Mouse (Mus musculus): Measurements from ENCODE around the gene Unc13d. TPM values are rescaled to one million over a fixed set of nuclear protein-coding genes. Genes with fewer than 3 reads are reported as not detected.
"Not testable (repeated sequence)": the region's sequence is repeated elsewhere in the genome, so short reads cannot be mapped to it uniquely, and the experiment has no call there.

Unc13d gene
- polyA plus RNA-seq, 1 experiment from 2014 or later, result 44.8 TPM

DNA sequence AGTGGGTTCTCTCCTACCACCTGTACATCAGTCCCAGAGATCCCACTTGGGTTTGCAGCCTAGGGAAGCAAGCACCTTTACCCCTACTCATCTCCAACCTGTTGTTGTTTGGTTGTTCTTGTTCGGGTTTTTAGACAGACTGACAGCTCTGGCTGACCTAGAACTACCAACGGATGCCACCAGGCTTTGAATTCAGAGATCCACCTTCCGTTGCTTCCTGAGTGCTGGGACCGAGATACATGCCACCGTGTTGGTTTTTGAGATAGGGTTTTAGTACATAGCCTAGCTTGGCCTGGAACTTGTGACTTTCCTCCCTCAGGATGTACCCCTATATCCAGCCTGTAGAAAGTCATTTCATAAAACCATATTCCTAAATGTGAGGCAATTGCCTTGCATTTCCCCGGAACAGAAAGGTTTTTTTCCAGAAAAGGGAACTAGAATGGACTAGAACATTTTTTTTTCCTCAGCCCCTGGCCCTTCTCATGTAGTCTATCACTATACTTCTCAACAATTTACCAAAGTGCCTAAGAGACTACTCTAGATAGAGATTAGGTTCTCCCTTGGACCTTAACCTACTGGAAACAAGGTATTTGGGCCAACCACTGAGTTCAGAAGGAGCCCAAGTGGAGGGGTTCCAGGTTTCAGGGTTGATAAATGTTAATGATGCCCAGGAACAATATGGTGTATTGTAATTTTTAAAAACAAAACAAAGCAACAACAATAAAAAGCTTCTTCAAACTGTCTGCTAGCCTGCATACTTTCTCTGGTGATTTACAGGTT lies 48.5 kb downstream of the Unc13d start:
- no peak for ATAC-seq (replicated peaks; ENCODE audit: low FRiP score)

DNA sequence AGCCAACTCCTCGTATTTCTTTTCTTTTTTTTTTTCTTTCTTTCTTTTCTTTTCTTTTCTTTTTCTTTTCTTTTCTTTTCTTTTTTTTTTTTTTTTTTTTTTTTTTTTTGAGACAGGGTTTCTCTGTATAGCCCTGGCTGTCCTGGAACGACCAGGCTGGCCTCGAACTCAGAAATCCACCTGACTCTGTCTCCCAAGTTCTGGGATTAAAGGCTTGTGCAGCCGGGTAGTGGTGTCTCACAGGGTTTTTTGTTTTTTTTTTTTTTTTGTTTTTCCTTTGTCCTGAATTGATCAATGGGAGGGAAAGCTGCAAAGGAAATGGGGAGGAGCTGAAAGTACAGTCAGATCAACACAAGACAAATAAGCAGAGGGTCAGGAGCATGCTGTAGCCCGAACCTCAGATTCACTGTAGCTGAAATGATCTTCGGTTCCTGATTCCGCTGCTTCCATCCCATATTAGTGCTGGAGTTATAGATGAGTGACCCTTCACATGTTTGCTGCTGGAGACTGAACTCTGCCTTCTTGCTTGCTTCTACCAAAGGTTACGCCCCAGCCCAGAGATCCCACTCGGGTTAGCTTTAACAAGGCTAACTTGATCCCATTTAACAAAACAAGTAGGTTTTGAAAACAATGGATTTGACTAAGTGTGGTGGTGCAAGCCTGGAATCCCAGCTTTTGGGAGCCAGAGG lies 49.4 kb downstream of the Unc13d start:
- H3K4me1 ChIP-seq (replicated peaks; ENCODE audit: control insufficient read depth, insufficient read depth, low read length), result peaks cover 6% of the 10 kb centered on the region; the same call in 1 of the 2 replicates
- no peak overlapping the region for H3K4me3 ChIP-seq (ENCODE audit: low read depth, low read length)
- ATAC-seq (replicated peaks; ENCODE audit: low FRiP score) (no peak), DNase-seq (ENCODE audit: low spot score) (no peak)
- WGBS, result 81% methylated on average over 9 of the region's 9 CpGs
- no peak overlapping the region for H3K4me2 ChIP-seq
- no peaks in the 10 kb centered on the region for H3K9me3 ChIP-seq (ENCODE audit: control insufficient read depth, low read length)
- no peak overlapping the region for H3K9ac ChIP-seq (ENCODE audit: low read depth, low read length)
- 0 out of 2 replicates have a peak, but pooled peaks cover 4% of the 10 kb centered on the region for H3K36me3 ChIP-seq (ENCODE audit: control insufficient read depth, insufficient read depth, low read length)
- H3K27me3 ChIP-seq (replicated peaks; ENCODE audit: control insufficient read depth, insufficient read depth, low read length), result no peaks in the 10 kb centered on the region
- H3K27ac ChIP-seq (ENCODE audit: low read depth, low read length), result 0 out of 2 replicates have a peak overlapping the region, but pooled peaks have one; percentile 15

More for the DNA sequence above, 48.5 kb downstream of the Unc13d start:
- H3K4me3 ChIP-seq (ENCODE audit: low read depth, low read length), result peak overlapping the region; percentile 69
- H3K36me3 ChIP-seq (ENCODE audit: control insufficient read depth, insufficient read depth, low read length), result 0 out of 2 replicates have a peak, but pooled peaks cover 2% of the 10 kb centered on the region
- H3K9ac ChIP-seq (ENCODE audit: low read depth, low read length), result peak overlapping the region; percentile 97
- WGBS, result 65% methylated on average over 6 of the region's 6 CpGs
- no peaks in the 10 kb centered on the region for H3K9me3 ChIP-seq (ENCODE audit: control insufficient read depth, low read length)
- peak overlapping the region; percentile 29; the same call in 1 of the 2 replicates for H3K27ac ChIP-seq (ENCODE audit: low read depth, low read length)
- peak overlapping the region; percentile 67 for H3K4me2 ChIP-seq
- no peak for DNase-seq (ENCODE audit: low spot score)
- no peaks in the 10 kb centered on the region for H3K27me3 ChIP-seq (replicated peaks; ENCODE audit: control insufficient read depth, insufficient read depth, low read length)
- peaks cover 6% of the 10 kb centered on the region; the same call in 1 of the 2 replicates for H3K4me1 ChIP-seq (replicated peaks; ENCODE audit: control insufficient read depth, insufficient read depth, low read length)

GRCm38 (mm10) chr11:116027756-116028155 lies 50.0 kb downstream of the Unc13d start, which contains the start of gene H3f3b:
TSS of gene H3f3b (minus strand) at chr11:116027962.
- H3K4me3 ChIP-seq (ENCODE audit: low read depth, low read length), result no peak within 1 kb of the TSS
- no peaks in the 10 kb centered on the region for H3K9me3 ChIP-seq (ENCODE audit: control insufficient read depth, low read length)
- ATAC-seq (replicated peaks; ENCODE audit: low FRiP score) (no peak), DNase-seq (ENCODE audit: low spot score) (no peak)
- H3K4me2 ChIP-seq, result no peak within 1 kb of the TSS
- 83% methylated on average over 4 of the region's 4 CpGs for WGBS
- H3K4me1 ChIP-seq (replicated peaks; ENCODE audit: control insufficient read depth, insufficient read depth, low read length), result peaks cover 6% of the 10 kb centered on the region; the same call in 1 of the 2 replicates
- H3K36me3 ChIP-seq (ENCODE audit: control insufficient read depth, insufficient read depth, low read length), result 0 out of 2 replicates have a peak, but pooled peaks cover 4% of the 10 kb centered on the region
- H3K27me3 ChIP-seq (replicated peaks; ENCODE audit: control insufficient read depth, insufficient read depth, low read length), result no peaks in the 10 kb centered on the region
- H3K9ac ChIP-seq (ENCODE audit: low read depth, low read length), result no peak within 1 kb of the TSS
- H3K27ac ChIP-seq (ENCODE audit: low read depth, low read length), result 0 out of 2 replicates have a peak within 1 kb of the TSS, but pooled peaks have one; percentile 15

- Histone ChIP-seq H3K9ac (ENCODE audit: low read depth, low read length) (no peak overlapping the region), H3K36me3 (ENCODE audit: control insufficient read depth, insufficient read depth, low read length) (peaks cover 7% of the 10 kb centered on the region; the same call in 1 of the 2 replicates), H3K4me1 (replicated peaks; ENCODE audit: control insufficient read depth, insufficient read depth, low read length) (peaks cover 8% of the 10 kb centered on the region; the same call in 1 of the 2 replicates), H3K4me3 (ENCODE audit: low read depth, low read length) (no peak overlapping the region), H3K27ac (ENCODE audit: low read depth, low read length) (no peak overlapping the region), H3K27me3 (replicated peaks; ENCODE audit: control insufficient read depth, insufficient read depth, low read length) (no peaks in the 10 kb centered on the region), H3K9me3 (ENCODE audit: control insufficient read depth, low read length) (no peaks in the 10 kb centered on the region), H3K4me2 (no peak overlapping the region)
- DNase-seq (ENCODE audit: low spot score), result no peak
- no peak for ATAC-seq (replicated peaks; ENCODE audit: low FRiP score)
- WGBS, result 93% methylated on average over 3 of the region's 3 CpGs
These were observed 52.5 kb downstream of the Unc13d start for GRCm38 (mm10) chr11:116025056-116025845.

GRCm38 (mm10) chr11:116024356-116024808 lies 53.4 kb downstream of the Unc13d start:
- Histone ChIP-seq H3K9me3 (ENCODE audit: control insufficient read depth, low read length) (no peaks in the 10 kb centered on the region), H3K36me3 (ENCODE audit: control insufficient read depth, insufficient read depth, low read length) (peaks cover 7% of the 10 kb centered on the region; the same call in 1 of the 2 replicates), H3K27me3 (replicated peaks; ENCODE audit: control insufficient read depth, insufficient read depth, low read length) (no peaks in the 10 kb centered on the region), H3K27ac (ENCODE audit: low read depth, low read length) (peak overlapping the region; percentile 100), H3K4me3 (ENCODE audit: low read depth, low read length) (peak overlapping the region; percentile 98), H3K4me2 (peak overlapping the region; percentile 64), H3K9ac (ENCODE audit: low read depth, low read length) (peak overlapping the region; percentile 99), H3K4me1 (replicated peaks; ENCODE audit: control insufficient read depth, insufficient read depth, low read length) (peaks cover 8% of the 10 kb centered on the region; the same call in 1 of the 2 replicates)
- ATAC-seq (replicated peaks; ENCODE audit: low FRiP score) (peak; percentile 91), DNase-seq (ENCODE audit: low spot score) (peak; percentile 98)
- WGBS, result 0% methylated on average over 37 of the region's 37 CpGs

GRCm38 (mm10) chr11:116023771-116024355 lies 53.9 kb downstream of the Unc13d start:
- Histone ChIP-seq H3K36me3 (ENCODE audit: control insufficient read depth, insufficient read depth, low read length) (peaks cover 7% of the 10 kb centered on the region; the same call in 1 of the 2 replicates), H3K27ac (ENCODE audit: low read depth, low read length) (peak overlapping the region; percentile 100), H3K27me3 (replicated peaks; ENCODE audit: control insufficient read depth, insufficient read depth, low read length) (no peaks in the 10 kb centered on the region), H3K4me2 (peak overlapping the region; percentile 64), H3K9me3 (ENCODE audit: control insufficient read depth, low read length) (no peaks in the 10 kb centered on the region), H3K4me1 (replicated peaks; ENCODE audit: control insufficient read depth, insufficient read depth, low read length) (peaks cover 8% of the 10 kb centered on the region; the same call in 1 of the 2 replicates), H3K4me3 (ENCODE audit: low read depth, low read length) (peak overlapping the region; percentile 98), H3K9ac (ENCODE audit: low read depth, low read length) (peak overlapping the region; percentile 99)
- under 1% methylated on average over 57 of the region's 57 CpGs for WGBS
- DNase-seq (ENCODE audit: low spot score) (peak; percentile 85), ATAC-seq (replicated peaks; ENCODE audit: low FRiP score) (peak; percentile 69)

DNA sequence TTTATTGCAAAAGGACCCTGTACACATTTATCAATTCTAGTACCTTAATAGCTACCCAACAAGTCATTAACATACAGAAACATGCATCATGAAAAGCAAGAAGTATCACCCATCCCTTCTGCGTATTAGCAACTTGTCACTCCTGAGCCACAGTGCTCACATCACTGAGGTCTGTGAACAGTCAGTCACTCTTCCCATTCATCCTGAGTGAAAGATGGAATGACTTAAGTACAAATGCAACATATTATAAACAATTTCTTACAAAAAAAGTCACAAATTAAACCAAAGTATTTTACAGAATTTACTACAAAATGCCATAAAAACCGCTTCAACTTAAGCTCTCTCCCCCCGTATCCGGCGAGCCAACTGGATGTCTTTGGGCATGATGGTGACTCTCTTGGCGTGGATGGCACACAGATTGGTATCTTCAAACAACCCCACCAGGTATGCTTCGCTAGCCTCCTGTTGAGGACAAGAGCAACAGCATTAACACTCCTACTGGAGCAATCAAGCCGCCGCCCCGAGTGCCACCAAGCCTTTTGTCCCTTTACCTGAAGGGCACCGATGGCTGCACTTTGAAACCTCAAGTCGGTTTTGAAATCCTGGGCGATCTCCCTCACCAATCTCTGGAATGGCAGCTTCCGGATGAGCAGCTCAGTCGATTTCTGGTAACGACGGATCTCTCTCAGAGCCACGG lies 54.5 kb downstream of the Unc13d start:
- H3K27me3 ChIP-seq (replicated peaks; ENCODE audit: control insufficient read depth, insufficient read depth, low read length); DNase-seq (ENCODE audit: low spot score); H3K36me3 ChIP-seq (ENCODE audit: control insufficient read depth, insufficient read depth, low read length); ATAC-seq (replicated peaks; ENCODE audit: low FRiP score); H3K4me1 ChIP-seq (replicated peaks; ENCODE audit: control insufficient read depth, insufficient read depth, low read length); H3K9me3 ChIP-seq (ENCODE audit: control insufficient read depth, low read length): not testable (repeated sequence)
- Histone ChIP-seq H3K4me3 (ENCODE audit: low read depth, low read length) (peak overlapping the region; percentile 98), H3K9ac (ENCODE audit: low read depth, low read length) (peak overlapping the region; percentile 99), H3K4me2 (peak overlapping the region; percentile 65), H3K27ac (ENCODE audit: low read depth, low read length) (peak overlapping the region; percentile 100)
- 5% methylated on average over 18 of the region's 18 CpGs for whole genome bisulfite sequencing

All from liver, embryonic 11.5 days (tissue).